Mouse (Mus musculus) mature B cell (primary cell): ENCODE data around the gene Xylt1.

ENCODE experiments used
- in situ Hi-C: fragments of 300-500 bp; cut with MboI; formaldehyde crosslinking; loops from 2 replicates; pipeline ENCODE4 v1.14.3; 2019

Xylt1 gene

DNA sequence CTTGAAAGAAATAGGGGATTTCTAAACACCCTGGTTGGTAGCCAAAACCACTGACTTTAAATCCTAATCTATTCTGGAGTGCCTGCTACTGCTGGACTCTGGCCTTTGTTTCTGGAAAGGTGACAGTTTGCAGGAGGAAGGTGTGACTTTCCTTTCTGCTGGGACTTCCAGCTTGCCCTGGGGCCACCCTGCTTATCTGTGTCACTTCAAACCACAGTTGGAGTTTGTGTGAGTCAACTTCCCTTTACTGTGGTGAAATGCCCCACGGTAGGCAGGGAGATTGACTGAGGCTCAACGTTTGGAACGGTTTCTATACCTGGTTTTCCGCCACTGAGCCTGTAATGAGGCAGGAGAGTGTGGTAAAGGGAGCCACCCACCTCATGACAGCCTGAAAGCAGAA lies 13.2 kb downstream of the Xylt1 start:
- in situ Hi-C loops: no loop called here

GRCm38 (mm10) chr7:117394380-117394779 lies 13.6 kb downstream of the Xylt1 start:
- in situ Hi-C loops: no loop called here

DNA sequence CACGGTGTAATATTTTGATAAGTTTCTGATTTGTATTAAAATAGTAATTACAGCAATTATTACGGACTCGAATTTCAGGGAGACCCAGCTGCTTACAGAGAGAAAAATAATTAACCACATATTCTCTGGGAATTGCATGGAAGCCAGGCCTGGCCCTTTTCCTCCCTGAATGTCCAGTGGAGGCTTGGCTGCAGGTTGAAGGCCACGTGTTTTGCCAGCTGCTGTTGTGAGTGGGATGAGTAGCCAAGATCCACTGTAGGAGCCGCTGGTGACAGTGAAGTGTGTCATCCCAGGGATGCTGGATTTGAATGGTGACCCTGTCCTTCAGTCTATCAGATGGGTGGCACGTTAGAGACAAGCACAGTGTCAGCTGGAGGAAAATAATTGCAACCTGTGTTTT lies 14.7 kb downstream of the Xylt1 start:
- in situ Hi-C loops: no loop called here

GRCm38 (mm10) chr7:117397877-117398276 lies 17.1 kb downstream of the Xylt1 start:
- in situ Hi-C loops: no loop called here

GRCm38 (mm10) chr7:117399971-117400370 lies 19.2 kb downstream of the Xylt1 start:
- in situ Hi-C loops: no loop called here

DNA sequence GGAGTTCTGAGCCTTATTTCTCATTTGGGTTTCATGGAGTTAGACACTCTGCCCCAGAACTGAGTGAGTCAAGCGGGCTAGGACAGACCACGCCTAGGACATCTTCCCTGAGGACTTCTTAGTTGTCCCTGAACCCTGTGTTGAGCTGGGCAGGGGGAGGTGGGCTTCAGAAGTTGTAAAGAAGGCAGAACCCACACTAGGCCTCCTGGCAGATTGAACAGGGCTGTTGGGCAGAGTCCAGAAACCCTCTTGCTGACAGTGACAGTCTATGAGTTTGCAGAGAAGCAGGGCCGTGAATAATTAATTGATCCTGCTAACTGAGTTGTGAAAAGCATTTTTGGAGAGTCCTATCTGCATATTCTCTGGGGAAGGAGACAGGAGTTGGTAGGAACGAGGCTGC lies 20.8 kb downstream of the Xylt1 start:
- in situ Hi-C loops: no loop called here

DNA sequence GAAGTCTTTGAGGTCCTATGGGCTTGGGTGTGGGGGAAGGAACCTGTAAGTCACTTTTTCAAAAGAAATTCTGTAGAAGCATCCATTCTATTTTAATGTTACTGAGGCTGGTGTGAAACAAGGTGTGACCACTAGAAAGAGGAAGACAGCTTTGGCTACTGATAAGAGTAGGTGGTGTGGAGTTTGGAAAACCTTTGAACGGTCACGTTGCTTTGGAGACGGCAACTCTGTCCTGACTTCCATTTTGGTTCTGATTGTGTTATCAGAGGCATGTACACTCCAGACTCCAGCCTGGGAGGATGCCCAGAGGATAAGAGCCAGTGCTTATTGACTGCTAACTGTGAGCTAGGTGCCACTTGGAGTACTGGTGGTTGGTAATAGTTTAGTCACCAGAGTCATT lies 25.6 kb downstream of the Xylt1 start:
- in situ Hi-C loops: no loop called here

DNA sequence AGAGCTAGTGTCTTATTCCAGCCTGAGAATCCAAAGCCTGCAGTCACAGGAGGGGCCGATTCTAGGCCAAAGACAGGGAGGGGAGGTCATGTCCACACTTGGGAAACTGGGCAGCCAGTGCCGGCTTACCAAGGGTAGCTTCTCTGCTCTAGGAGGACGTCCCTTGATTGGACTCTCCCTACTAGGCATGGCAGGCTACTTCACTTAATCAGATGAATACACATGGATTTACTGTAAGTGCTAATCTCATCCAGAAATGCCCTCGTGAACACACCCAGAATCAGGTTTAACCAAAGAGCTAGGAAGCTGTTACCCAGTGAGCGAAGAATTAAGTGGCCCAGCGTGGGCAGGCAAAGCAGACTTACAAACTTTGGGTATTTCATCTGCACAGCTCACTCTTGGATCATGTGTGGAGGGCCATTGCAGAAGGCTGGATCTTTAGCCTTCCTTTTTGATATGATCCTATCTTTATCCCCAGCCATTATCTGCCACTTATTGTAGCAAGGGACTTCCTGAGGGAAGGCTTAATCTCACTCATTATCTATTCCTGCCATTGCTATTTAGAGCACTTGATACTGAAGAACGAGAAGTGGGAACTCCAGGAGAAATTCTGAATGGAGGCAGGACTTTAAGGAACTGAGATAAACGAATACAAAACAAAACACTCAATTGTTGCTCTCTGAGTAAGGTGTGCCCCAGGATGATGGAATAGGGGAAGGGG lies 28.6 kb downstream of the Xylt1 start:
- in situ Hi-C loops: no loop called here

GRCm38 (mm10) chr7:117411874-117412273 lies 31.1 kb downstream of the Xylt1 start:
- in situ Hi-C loops: no loop called here

- in situ Hi-C loops: no loop called here
These were observed 31.6 kb downstream of the Xylt1 start for GRCm38 (mm10) chr7:117412405-117412804.

GRCm38 (mm10) chr7:117414341-117415008 lies 33.7 kb downstream of the Xylt1 start:
- in situ Hi-C loops: no loop called here

DNA sequence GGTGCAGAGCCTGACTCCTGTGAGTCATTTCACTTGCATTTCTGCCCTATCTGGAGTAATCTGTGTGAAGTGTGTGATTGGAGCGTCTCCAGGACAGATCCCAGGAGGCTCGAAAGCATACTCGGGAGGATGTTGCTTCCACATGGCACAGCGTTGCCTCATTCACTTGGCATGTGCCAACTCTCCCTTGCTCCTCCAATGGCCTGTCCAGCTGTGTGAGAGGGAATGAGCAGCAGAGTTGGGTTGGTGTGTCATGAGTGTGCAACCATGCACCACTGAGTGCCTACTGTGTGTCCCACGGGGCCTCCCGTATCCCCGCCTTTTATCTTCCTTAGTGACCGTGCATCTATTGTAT lies 34.2 kb downstream of the Xylt1 start:
- in situ Hi-C loops: no loop called here

GRCm38 (mm10) chr7:117419041-117419440 lies 38.3 kb downstream of the Xylt1 start:
- in situ Hi-C loops: no loop called here

- in situ Hi-C loops: no loop called here
These were observed 39.1 kb downstream of the Xylt1 start for GRCm38 (mm10) chr7:117419846-117420245.

GRCm38 (mm10) chr7:117420301-117420700 lies 39.5 kb downstream of the Xylt1 start:
- in situ Hi-C loops: no loop called here

DNA sequence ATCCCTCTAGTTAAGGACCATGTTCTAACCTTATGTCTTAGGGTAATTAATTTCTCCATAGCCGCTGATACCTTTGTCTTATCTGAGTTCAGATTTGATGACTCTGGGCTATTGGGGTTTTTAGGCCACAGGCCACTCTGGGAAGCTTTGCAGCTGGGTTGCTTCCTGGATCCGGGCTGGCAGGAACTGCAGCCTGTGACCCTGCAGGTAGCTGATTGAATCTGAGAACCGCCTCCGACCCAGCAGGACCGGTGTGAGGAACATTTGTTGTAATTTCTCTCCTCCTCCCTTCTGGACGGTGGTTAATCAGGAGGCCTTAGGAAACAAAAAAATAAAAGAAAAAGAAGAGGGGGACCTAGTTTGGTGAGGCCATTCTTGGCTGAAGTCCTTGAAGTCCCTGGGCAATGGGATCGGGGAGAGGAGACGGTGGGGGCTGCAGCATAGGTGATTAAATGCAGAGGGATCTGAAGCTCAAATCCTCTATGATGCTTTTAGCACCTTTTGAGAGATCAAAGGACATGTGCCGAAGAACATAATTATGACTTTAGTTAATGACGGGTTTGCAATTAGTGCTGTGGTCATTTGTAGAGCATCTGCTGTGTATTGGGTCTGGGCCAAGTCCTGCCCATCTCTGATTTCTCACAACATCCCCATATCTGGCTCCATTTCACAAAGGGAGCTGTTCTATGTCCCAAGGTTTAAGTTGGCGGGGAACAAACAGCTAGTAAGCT lies 40.2 kb downstream of the Xylt1 start:
- in situ Hi-C loops: no loop called here

DNA sequence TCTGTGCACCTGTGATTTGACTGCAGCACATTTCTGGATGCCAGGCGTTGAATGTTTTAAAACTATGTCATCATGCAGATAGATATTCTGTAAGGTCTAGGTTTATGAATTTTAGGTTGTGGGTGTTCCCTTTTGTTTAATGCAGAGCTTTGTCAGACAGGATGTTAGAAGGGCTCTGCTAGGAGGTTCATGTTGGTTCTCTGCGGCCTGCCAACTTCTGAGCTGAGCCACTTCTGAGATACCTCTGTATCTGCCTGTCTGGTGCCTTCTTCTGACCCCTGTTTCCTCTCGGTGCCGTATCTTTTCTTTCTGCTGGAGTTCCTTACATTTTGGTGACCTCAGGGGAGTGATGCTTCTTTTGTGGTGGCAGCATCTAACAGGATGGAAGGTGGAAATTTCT lies 44.1 kb downstream of the Xylt1 start:
- in situ Hi-C loops: loop anchor here (5.0 kb wide), 1 partner anchor 43 kb away; the partner anchor contains the start of gene Xylt1

GRCm38 (mm10) chr7:117426366-117426765 lies 45.6 kb downstream of the Xylt1 start:
- in situ Hi-C loops: loop anchor here (5.0 kb wide), 1 partner anchor 44 kb away; the partner anchor contains the start of gene Xylt1

DNA sequence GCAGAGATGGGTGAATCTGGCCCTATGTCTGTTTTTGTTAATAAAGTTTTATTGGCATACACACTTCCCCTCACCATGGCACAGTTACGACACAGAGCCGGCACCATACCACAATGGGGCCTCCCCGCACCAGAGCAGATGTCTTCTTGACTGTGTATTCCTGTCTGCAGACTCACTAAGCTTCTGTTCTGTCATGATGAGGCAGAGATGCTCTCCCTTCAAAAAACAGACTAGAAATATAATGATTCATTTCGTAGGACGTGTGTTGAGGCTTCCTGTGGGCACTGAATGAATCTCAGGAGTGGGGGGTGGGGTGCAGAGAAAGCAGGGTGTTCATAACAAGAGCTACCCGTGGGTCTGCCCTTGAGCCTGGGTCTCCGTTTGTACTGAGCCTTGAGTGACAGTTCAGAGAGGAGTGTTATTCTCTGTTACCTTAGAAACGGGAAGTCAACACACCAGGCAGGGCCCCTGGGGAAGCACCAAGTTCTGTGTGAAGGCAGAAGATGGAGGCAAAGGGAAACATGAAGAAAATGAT lies 48.0 kb downstream of the Xylt1 start:
- in situ Hi-C loops: loop anchor here (5.0 kb wide), 1 partner anchor 46 kb away; the partner anchor contains the start of gene Xylt1

DNA sequence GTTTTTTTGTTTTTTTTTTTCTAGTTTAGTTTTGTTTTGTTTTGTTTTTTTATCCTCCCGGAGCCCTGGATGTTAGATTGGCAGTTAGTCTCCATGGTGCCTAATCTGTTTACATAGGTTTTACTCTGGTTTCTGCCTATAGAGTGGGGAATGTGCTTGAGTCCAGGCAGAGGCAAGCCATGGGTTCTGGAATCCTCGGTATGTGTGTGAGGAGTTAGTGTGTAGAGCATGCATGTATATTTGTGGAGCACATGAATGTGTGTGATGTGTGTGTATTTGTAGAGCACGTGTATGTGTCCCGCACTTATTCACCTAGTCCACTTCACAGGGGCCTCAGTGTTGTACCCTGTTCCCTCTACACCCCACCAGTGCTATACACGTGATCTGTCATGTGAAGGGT lies 48.7 kb downstream of the Xylt1 start:
- in situ Hi-C loops: loop anchor here (5.0 kb wide), 1 partner anchor 47 kb away; the partner anchor contains the start of gene Xylt1

DNA sequence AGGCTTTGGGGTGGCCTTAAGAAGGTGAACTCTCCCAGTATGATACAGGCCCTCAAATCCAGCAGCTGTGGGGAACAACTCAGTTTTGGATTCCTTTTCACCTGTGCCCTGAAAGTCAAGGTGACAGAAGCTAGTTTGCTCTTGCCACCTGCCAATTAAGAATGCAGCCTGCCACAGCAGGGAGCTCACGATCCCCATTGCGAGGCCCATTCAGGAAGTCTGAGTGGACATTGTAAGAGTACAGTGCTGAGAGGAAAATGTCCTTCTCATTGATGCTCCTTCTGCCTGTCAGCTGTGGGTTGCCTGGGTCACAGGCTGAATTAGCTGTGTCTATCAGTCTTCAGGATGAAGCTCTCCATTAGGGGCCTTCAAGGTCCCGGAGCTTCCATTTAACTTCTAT lies 49.1 kb downstream of the Xylt1 start:
- in situ Hi-C loops: loop anchor here (5.0 kb wide), 1 partner anchor 48 kb away; the partner anchor contains the start of gene Xylt1

GRCm38 (mm10) chr7:117430361-117430935 lies 49.7 kb downstream of the Xylt1 start:
- in situ Hi-C loops: no loop called here
